ENCODE assay signal across 8 mouse cellular contexts in genomic region chr1:189727884-189728783, GRCm38 (mm10). TPM values are rescaled to one million over a fixed set of nuclear protein-coding genes. Genes with fewer than 3 reads are reported as not detected.
DNase-seq lines count a peak whose midpoint lies in the region; ATAC-seq lines count a peak whose summit lies in the region.

Gene Ptpn14, plus strand, starts transcription at chr1:189728268.

- peak within 1 kb of the TSS; percentile 99 for H3K27ac ChIP-seq in embryonic facial prominence, embryonic 15.5 days (replicated peaks)
- peak within 1 kb of the TSS; percentile 91 to 97 for H3K27ac ChIP-seq in heart, embryonic 14.5 days (replicated peaks in 1 of 2; ENCODE audit: control insufficient read depth in 1 of 2, insufficient read depth in 1 of 2, low read depth in 2 of 2, low read length in 2 of 2)

- H3K9ac ChIP-seq in embryonic facial prominence, embryonic 15.5 days, result peak within 1 kb of the TSS; percentile 85
- H3K9ac ChIP-seq in heart, embryonic 14.5 days (ENCODE audit: low read length), result peak within 1 kb of the TSS; percentile 92

- H3K36me3 ChIP-seq in embryonic facial prominence, embryonic 15.5 days, result no peaks in the 10 kb centered on the region
- no peaks in the 10 kb centered on the region for H3K36me3 ChIP-seq in heart, embryonic 14.5 days (ENCODE audit: control insufficient read depth, insufficient read depth, low read length)

- H3K9me3 ChIP-seq in embryonic facial prominence, embryonic 15.5 days (replicated peaks), result no peaks in the 10 kb centered on the region
- no peaks in the 10 kb centered on the region for H3K9me3 ChIP-seq in heart, embryonic 14.5 days (ENCODE audit: control insufficient read depth, low read length)

- H3K4me1 ChIP-seq in embryonic facial prominence, embryonic 15.5 days, result peaks cover 49% of the 10 kb centered on the region
- peaks cover 22 to 42% of the 10 kb centered on the region in 2 experiments for H3K4me1 ChIP-seq in heart, embryonic 14.5 days (ENCODE audit: control insufficient read depth in 2 of 2, insufficient read depth in 2 of 2, low read length in 2 of 2)

- under 1% methylated on average over 66 of the region's 98 CpGs for WGBS in embryonic facial prominence, embryonic 15.5 days
- under 1% methylated on average over 80 of the region's 98 CpGs for WGBS in heart, embryonic 14.5 days

- ATAC-seq in embryonic facial prominence, embryonic 15.5 days (ENCODE audit: insufficient number of reproducible peaks, low FRiP score, low TSS enrichment, low read depth), result peak; percentile 91
- ATAC-seq in heart, embryonic 14.5 days (ENCODE audit: insufficient number of reproducible peaks, insufficient read depth, low FRiP score, low read depth), result peak; percentile 94

- peak in 1 of 2 experiments; percentile 29 for DNase-seq in left cerebral cortex, adult 18-20 months (ENCODE audit: low spot score in 2 of 2)
- DNase-seq in left cerebral cortex, adult 11 months (ENCODE audit: low spot score), result no peak
- DNase-seq in kidney, postnatal 10 days, result peak; percentile 96
- DNase-seq in lung, adult 18-20 months, result peak; percentile 88 to 91
- peak; percentile 73 for DNase-seq in ovary, postnatal 10 days (ENCODE audit: low spot score)
- DNase-seq in urinary bladder, adult 18-20 months (ENCODE audit: low spot score in 2 of 2), result peak; percentile 67 to 76

- H3K4me2 ChIP-seq in embryonic facial prominence, embryonic 15.5 days (replicated peaks), result peak within 1 kb of the TSS; percentile 65
- peak within 1 kb of the TSS; percentile 96 for H3K4me2 ChIP-seq in heart, embryonic 14.5 days (ENCODE audit: low read length)

- no peaks in the 10 kb centered on the region for H3K27me3 ChIP-seq in embryonic facial prominence, embryonic 15.5 days
- no peaks in the 10 kb centered on the region for H3K27me3 ChIP-seq in heart, embryonic 14.5 days (ENCODE audit: control insufficient read depth, insufficient read depth, low read length)

- H3K4me3 ChIP-seq in embryonic facial prominence, embryonic 15.5 days (replicated peaks), result peak within 1 kb of the TSS; percentile 81
- H3K4me3 ChIP-seq in heart, embryonic 14.5 days (ENCODE audit: control insufficient read depth in 1 of 2, insufficient read depth in 1 of 2, low read depth in 1 of 2, low read length in 2 of 2), result peak within 1 kb of the TSS; percentile 72 to 89

RNA-seq across cellular contexts. Expression of gene Ptpn14, which starts in this region (rescaled TPM):
- total RNA-seq in left cerebral cortex, adult 18-20 months (2021), result 10 to 100 TPM; 12.8 to 14.8 TPM
- 10.7 and 10.8 TPM in 2 replicates for polyA plus RNA-seq in embryonic facial prominence, embryonic 15.5 days (2015; fragmentation: Nextera tagmentation; extraction: Ambion mirVana)
- 9.9 and 11.0 TPM in 2 replicates for polyA plus RNA-seq in heart, embryonic 14.5 days (2014; fragmentation: Nextera tagmentation; extraction: Ambion mirVana)
